Mouse (Mus musculus) spleen, postnatal 36 days (tissue): Measurements from ENCODE around the gene Slc35e4.
A peak's percentile ranks its signal among the peaks of the same experiment; 100 is the strongest.
"Not testable (repeated sequence)": the region's sequence is repeated elsewhere in the genome, so short reads cannot be mapped to it uniquely, and the experiment has no call there.

Experiments
- DNase-seq, 2 experiments: peaks; one replicate each; pipeline ENCODE4 v3.0.0; 2022; ENCODE audit warnings: low spot score in 2 of 2, mixed read lengths in 1 of 2

The Slc35e4 gene

DNA sequence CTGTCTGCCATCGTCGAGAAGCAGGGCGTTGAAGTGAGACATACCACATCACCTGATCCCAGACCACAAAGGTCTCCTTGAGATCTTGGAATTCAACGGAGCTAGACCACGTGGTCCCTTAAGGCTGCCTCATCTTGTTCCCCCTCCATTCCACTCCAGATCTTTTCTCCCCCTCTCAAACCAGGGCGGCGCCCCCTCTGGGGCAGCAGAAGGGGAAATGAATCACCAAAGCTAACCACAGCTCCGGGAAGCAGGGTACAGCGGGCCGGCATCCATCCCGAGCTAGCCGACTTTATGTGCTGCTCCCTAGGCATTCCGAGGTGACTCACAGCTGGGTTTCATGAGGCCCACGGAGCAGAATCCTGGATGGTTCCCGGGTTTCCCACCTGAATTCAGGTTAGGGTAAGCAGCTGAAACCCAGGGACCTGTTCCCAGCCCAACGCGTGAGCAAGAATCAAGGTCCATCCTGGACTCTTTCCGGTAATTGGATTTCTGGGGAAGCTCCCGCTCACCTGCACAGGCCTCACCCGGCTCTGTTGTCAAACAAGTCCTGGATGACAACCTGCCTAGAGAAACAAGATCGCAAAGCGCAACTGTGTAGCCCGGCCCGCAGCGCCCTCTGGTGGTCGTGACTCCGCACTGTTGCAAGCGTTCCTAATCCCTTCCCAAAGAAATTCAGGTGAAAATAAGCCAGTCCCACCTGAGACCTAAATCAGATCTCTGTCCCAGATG lies at the start of gene Slc35e4:
Gene Slc35e4 (minus strand): TSS at position 556 of the 732 bp plus-strand sequence.
- peak; percentile 57 to 61 for DNase-seq

DNA sequence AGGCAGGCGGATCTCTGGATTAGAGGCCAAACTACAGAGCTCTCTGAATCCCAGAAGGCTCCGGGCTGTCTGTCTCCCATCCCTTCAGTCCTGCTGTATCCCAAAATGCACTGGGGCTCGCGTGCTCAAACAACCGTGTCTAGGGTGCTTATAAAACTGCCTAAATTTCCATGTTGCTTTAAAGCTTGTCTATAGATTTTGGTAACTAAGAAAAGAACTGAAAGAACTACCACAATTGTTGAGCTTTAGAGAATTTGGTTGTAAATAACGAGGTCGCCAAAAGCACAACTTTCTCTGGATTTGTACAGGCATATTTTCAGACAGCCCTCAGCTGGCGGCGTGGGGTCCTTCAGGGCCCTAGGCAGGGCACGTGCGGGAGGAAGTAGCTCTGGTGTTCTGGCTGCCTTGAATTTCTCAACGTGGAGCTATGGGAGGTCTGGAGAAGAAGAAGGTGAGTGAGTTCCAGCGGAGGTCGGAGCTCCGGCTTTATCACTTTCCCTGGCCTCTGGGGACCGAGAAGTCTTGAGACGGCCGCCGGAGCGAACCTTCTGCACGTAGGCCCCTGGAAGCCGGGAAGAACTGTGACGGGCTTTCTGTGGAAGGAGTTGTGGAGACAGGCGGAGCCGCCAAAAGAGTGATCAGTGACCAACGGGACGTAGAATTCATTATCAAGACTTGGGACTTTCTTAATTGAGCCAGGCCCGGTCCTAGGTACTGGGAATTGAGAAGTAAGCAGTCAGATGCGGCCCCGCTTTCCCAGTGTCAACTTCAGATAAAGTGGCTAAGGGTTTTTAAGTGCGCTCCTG lies 49.3 kb upstream of the Slc35e4 start, which contains the start of gene Pes1:
Gene Pes1 (plus strand): TSS at position 366 of the 806 bp plus-strand sequence.
- DNase-seq: peak; percentile 75 to 79

DNA sequence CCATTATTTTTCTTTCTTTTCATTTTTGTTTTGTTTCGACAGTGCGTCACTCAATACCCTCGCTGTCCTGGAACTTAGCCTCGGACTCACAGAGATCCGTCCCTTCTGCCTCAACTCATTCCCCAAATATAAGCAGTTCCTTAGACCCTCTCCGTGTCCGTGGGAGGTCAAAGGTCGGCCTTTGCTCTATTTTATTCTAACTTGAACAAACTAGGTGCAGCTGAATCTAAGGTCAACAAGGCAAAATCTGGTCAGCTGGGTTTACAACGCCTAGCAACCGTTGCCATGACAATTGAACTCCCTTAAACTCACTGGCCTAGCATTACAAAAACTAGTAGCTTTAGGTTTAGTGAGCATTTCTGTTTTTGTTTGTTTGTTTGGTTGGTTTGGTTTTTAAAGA lies 48.7 kb upstream of the Slc35e4 start:
- DNase-seq: no peak

DNA sequence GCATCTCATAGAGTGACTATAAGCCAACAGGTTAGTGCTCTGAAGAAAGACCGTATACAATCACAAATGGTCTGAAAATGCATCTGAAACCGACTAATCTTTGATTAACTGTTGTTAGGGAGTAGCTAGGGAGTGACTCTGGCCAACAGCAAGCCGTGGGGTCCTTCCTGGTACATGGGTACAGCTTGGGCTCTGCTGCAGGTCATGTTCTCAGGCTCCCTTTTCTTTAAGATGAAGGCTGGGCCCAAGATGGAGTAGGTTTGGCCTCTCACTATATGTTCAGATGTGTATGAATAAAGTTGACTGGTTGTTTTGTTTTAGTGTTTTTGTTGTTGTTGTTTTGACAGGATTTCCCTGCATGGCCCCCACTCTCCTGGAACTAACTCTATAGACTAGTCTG lies 47.3 kb upstream of the Slc35e4 start:
- DNase-seq: no peak

DNA sequence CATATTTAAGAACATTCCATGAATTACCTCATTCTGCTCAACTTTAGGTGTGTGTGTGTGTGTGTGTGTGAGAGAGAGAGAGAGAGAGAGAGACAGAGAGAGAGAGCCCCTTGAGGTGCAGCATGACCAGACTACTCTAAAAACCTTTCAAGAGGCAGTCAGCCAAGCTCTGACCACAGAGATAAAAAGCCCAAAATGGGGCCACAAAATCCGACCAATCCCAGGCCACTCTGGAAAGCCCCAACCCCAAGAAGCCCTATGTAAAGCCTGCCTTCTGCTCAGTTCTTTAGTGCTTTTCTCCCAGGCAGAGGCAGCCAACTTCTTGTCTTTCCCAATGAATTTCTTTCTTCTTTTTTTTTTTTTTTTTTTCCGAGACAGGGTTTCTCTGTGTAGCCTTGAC lies 46.4 kb upstream of the Slc35e4 start:
- DNase-seq: no peak

DNA sequence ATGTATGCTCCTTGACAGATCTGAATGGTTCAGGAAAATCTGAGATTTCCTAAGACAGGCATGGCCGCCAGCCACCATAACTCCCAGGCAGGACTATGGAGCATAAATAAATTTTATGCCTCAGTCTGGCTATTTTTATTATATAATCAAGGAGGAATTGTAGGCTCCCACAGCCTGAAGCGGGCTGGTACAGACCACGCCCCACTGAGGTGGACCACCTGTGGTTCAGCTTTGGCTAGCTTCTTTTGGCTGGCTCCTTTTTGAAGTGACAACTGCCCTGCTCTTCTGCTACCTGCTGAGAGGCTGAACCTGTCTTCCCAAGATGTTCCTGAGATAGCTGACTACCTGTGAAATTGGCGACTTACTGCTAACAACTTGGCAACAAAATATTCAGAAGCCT lies 40.9 kb upstream of the Slc35e4 start:
- DNase-seq: not testable (repeated sequence)

DNA sequence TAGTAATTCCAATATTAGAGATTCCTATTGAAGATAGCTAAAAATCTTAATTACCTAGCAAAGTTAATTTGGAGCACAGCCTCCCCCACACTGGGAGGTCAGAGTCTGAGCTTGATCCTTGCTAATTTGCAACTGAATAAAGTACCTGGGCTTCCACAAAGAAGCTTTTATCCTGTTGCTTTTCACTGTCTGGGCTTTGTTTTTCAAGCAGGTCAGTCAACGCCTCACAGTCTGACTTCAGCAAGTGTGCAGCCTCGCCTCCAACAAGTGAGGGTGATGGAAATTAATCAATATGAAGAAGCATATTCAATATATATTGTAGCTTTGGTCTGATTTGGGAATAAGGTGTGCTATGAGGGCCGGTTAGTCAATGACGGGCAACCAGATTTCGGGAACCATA lies 40.4 kb upstream of the Slc35e4 start:
- DNase-seq: not testable (repeated sequence)

DNA sequence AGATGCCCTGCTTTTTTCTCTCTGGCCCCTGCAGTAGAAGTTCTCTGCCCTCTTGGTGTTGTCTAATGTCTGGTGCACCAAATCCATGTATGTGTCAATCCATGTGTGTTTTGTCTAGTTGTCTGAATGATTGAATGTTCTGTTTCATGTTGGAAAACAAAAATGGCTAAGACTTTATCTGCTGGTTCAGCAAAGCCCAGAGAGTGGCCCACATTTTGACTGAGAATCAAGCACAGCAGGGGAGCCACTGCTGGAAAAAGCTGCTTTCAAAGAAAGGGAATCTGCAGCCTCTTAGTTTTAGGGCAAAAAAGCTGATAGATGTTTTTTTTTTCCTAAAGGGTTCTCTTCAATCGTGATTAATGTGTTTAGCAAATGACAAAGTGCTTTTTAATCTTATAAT lies 31.9 kb upstream of the Slc35e4 start:
- DNase-seq: no peak

DNA sequence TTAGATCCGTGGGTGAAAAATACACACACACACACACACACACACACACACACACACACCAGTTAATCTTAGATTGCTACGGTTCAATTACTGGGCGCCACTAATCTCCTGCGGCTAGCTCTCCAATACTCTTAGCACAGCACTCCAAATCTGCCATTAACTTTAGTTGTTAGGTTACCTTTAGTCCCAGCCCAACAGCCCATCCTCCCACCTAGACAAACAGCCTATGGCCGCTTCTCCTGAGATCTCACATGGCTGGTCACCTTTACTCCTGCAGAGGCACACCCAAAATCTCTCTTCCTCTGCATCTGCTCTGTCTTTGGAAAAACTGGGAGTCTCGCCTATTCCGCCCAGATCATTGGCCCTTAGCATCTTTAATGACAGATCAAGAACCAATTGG lies 26.9 kb upstream of the Slc35e4 start:
- no peak for DNase-seq

DNA sequence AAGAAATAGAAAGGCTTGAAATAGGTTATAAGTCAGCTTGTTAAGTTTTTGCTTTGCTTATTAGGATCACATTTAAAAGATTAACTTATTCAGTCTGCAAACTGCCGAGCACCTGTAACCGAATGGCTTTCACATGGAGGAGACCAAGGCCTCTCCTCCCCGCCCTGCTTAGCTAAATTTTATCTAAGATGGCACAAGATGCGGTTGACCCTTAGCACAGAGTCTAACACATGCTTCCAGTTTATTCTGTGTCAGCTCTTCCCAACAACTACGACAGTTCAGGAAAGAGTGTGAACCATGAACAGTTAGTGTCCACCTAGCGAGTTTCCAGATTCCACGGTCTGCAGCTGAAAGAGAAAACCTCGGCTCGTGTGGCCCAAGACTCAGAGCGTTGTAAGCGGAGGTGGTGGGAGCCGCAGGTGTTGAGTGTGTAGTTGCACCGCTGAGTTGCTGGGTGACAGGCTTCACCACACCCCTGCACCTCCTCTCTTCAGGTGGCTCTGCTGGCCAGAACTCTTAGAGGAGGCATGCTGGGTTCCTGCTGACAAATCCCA lies 22.9 kb upstream of the Slc35e4 start:
- DNase-seq: no peak

DNA sequence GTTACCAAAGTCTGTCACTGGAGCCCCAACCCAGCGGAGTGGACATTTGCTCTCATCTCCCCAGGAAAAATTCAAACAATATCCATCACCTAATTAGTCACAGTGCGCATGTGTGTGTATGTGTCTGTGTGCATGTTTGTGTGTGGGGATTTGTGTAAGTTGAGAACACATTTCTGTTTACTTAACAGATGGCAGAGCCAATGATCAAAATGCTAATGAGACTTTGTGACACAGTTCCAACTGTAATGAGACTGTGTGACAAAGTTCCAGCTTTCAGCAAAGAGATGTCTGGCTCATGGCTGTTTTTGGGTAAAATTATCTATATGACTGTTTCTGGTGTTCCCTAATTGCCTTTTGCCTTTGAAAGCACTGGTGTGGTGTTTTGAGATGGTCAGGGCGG lies 21.9 kb upstream of the Slc35e4 start:
- DNase-seq: no peak

DNA sequence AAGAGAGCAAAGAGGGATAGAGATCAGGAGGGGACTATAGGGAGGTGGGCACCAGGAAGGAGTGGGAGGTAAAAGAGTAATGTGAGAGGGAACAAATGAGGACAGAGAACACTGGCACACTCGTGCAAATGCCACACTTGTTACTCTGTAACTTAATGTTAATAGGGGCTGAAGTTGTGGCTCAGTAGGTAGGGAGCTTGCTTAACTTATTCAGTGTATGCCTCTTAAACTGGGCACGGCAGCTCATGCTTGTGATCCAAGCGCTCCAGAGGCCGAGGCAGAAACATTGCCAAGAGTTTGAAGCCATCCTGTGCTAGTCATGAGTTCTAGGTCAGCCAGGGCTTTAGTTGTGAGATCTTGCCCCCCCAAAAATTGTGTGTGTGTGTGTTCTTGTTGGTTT lies 20.7 kb upstream of the Slc35e4 start:
- no peak for DNase-seq

DNA sequence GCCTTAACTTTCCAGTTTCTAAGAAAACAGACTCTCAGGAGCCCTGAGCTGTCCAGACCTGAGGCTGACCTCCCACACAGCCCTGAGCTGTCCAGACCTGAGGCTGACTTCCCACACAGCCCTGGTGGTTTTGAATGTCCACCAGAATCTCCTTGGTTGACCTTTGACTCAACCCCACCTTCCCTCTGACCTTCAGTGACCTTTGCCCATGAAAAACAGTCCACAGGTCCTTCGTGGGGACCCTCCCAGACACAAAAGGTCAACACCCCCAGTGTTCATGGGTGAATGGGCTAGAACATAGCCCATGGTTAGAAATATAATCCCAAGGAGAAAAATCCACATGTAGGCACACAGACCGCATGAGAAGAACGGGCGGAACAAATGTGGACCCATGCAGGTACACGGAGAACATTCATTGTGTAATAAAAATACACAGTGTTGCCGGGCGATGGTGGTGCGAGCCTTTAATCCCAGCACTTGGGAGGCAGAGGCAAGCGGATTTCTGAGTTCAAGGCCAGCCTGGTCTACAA lies 19.4 kb upstream of the Slc35e4 start:
- DNase-seq: no peak

DNA sequence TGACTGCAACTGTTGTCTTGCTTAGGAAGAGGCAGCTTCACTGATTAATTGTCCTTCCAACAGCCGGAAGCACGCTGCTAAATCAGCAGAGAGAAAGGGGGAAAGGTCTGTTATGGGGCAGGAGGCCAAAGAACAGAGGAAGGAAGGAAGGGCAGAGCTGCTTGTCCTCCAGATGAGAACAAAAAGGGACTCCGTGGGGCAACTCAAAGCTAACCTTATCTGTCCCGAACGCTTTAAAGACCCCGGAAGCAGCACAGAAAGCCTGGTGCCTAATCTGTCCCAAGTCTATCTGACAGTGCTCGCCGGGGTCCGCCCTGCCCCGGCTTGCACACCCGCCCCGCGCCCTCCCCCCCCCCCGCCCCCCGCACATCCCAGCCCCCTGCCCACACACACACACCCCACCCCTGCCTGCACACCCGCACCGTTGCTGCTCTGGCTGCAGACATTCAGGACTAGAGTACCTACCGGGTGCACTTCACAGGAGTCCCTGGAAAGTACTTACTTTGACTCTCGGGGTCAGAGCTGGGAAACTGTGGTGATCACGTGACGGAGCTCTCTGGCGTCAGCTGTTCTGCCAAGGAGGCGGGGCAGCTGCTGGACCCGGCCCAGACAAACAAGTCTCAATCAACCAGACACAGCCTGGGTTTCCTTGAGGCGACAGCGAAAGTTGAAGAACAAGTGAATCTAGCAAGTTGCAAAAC lies 17.2 kb upstream of the Slc35e4 start, which contains the start of gene Tcn2:
Gene Tcn2 (minus strand): TSS at position 649 of the 701 bp plus-strand sequence.
- peak; percentile 78 for DNase-seq

DNA sequence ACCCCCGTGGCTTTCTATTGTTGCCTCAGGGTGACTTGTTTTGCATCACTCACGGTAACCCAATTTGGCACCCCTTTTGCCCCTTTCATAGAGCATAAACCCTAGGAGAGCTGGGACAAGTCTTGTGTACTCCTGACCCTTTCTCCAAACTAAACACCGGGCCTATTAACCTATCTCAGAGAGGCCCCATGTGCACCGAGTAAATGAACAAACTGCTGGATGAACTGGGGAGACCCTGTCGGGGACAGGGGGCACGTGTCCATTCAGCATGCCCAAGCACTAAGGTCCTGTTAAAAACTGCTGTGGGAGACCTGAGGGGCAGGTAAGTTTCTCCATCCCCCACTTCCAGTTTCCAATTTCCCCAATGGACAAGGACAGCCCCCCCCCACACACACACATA lies 16.5 kb upstream of the Slc35e4 start:
- DNase-seq: no peak

DNA sequence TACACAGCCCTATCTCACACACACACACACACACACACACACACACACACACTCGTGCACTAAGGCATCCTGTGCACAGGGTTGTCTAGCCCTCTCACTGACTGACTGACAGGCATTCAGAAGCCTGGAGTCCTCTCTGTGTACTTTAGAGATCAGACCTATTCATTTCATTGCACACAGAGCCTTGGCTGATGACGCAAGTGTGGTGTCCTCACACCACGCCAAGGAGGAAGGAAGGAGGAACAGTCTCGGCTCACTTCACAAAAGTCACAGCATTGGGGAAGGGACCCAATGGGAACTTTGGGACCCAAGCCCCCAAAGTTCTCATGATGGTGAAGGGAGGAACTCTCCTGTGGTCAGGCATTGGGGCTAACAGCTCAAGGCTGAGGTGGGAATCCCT lies 15.6 kb upstream of the Slc35e4 start:
- no peak for DNase-seq

DNA sequence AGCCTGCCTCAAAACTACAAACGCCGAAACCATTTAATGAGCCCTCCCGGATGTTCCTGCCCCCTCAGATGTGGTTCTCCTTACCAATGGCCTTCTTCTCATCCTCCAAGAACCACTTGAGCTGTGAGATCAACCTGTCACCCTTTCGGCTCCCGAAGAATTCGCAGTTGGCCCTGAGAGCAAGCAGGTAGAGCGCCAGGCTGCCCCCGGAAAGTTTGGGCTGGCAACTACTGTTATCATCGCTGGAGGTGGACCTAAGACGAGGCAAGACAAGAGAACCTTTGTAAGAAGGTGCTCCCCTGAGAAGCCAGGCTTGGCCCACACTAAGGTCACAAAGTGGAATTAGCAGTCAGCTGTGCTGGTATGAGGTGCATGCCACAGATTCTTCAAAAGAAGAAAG lies 11.5 kb upstream of the Slc35e4 start:
- no peak for DNase-seq

DNA sequence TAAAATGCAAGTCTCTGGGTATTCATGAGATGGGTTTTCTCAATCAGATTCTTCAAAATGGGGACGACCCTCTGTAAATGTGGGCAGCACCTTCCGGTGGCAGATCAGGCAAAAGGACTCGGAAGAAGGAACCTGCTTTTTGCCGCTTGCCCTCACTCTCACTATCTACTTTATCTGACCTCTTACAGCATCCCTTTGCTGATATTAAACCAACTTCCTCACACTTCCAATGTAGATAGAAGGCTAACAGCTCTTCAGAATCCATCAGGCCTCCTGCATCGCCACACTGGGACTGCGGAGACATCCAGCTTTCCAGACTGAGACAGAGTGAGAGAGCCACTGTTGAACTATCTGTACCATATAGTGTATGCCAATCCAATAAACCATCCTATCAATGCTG lies 8.3 kb upstream of the Slc35e4 start:
- no peak for DNase-seq

DNA sequence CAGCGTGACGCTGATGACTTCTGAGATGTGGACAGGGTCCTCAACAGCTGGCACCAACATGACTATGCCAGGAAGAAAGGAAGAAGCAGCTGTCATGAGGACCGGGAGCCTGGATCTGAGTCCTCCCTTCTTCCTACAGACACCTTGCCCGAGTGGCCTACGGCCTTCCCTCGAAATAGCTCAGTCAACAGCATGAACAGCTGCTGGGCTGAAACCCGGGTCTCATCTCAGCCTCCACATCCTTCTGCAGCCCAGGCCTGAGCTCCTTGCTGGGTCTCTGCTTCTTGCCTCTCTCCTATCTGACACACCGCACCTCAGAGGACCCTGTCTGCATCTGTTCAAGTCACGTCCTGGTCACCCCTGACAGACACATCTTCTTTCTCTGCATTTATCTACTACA lies 7.7 kb upstream of the Slc35e4 start:
- no peak for DNase-seq

DNA sequence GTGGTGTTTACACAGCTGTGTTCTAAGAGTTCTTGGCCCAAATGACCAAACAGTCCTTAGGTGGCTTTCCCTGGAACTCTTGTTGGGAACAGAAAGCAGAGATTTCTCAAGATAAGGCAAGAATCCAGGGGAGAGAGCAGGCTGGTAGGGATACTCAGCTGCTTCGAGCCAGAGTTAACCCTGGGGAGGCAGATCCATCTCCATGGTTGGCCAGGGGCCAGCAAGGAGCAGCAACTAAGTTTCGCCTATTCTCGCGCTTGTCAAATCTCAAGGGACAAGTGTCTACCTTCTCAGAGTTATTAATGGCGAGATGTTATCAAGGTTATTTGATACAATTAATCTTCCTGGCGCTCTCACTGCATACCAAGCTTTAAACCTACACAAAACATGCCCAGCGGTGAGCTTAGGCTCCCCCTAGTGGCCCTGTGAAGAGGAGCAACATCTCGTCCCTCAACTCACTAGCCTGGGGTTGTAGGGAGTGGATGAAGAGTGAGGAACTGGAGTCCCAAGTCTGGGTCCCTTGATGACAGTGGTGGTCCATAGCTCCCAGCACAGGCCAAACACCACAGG lies 6.9 kb upstream of the Slc35e4 start:
- peak in 1 of 2 experiments; percentile 34 for DNase-seq

DNA sequence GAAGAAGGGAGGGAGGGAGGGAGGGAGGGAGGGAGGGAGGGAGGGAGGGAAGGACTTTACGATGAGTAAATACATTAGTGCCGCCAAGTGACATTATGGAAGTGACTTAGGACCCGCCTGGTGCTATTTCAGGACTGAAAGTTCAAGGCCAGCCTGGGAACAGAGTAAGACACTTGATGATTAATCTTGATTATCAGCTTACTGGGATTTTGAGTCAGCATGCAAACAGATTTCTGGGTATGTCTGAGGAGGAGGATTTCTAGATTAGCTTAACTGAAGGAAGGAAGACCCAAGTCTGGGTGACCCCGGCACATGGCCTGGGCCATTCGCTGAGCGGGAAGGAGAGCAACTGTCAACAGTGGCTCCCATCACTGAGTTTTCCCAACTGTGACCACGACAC lies 6.0 kb upstream of the Slc35e4 start:
- DNase-seq: no peak

DNA sequence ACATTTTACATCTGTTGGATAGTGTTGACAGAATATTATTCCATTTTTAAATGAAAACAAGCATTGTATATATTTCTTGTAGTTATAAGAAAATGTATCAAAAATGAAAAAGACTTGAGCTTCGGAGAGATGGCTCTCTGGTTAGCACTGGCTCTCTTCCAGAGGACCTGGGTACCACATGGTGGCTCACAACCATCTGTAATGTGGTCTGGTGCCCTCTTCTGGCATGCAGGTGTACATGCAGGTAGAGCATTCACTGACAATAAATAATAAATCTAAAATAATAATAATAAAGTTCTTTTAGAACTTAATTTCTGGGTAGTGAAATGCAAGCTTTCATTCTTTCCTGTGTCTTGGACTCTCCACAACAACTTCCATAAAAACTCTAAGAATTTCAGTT lies 4.3 kb upstream of the Slc35e4 start:
- no peak for DNase-seq
